Mouse (Mus musculus): ENCODE results near the gene Mroh7. TPM values are rescaled to one million over a fixed set of nuclear protein-coding genes. Genes with fewer than 3 reads are reported as not detected.
"Not testable (repeated sequence)": the region's sequence is repeated elsewhere in the genome, so short reads cannot be mapped to it uniquely, and the experiment has no call there.

The Mroh7 gene
- total RNA-seq (2021) = under 1 TPM; 0.08 to 0.64 TPM
- long read RNA-seq, experiment 1 = 0 reads
- long read RNA-seq, experiment 2 = 0 reads

DNA sequence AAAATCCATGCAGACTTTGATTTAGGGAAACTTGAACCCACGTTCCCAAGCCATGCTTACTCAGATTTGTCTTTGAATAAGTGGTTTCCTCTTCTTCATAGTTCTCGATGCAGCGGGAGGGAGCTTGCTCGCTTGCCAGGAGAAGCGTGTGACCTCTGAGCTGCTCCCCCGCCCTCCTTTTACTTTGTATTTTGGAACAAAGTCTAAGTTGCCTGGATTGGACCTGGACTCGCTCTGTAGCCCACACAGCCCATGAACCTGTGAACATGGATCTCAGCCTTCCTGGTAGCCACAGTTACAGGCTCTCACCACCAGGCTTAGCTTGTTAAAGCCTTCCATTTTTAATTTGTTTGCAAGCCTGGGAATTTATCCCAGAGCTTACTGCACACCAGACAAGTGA, at the start of gene Mroh7:
TSS of gene Mroh7 (minus strand) at position 112 of the 400 bp plus-strand sequence.
- TF ChIP-seq CTCF (IDR thresholded peaks at IDR 0.05) = no peak
- no peak for DNase-seq
- H3K27ac ChIP-seq = no peak within 1 kb of the TSS
- H3K4me3 ChIP-seq = no peak within 1 kb of the TSS
- intact Hi-C loops (cut with DNase I) = no loop called here

DNA sequence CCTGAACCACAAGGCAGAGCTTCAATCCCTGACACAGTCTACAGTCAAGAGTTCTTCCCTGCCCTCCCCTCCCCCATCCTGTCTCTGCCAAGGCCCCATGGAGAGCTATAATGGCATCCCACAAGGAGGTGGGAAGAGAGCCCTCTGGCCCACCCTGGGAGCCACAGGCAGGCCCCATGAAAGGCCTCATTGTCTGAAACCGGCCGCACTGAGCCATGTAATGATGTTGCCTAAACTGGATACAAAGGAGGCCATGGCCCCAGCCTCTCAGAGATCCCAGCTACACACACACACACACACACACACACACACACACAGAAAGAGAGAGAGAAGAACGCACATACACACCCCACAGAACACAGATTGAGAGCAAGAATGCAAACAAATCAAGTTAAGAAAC, 49.3 kb upstream of the Mroh7 start:
- Histone ChIP-seq H3K4me3 (no peak overlapping the region), H3K27ac (peak overlapping the region; percentile 89)
- TF ChIP-seq CTCF (IDR thresholded peaks at IDR 0.05) = no peak
- intact Hi-C loops (cut with DNase I) = no loop called here
- no peak for DNase-seq

DNA sequence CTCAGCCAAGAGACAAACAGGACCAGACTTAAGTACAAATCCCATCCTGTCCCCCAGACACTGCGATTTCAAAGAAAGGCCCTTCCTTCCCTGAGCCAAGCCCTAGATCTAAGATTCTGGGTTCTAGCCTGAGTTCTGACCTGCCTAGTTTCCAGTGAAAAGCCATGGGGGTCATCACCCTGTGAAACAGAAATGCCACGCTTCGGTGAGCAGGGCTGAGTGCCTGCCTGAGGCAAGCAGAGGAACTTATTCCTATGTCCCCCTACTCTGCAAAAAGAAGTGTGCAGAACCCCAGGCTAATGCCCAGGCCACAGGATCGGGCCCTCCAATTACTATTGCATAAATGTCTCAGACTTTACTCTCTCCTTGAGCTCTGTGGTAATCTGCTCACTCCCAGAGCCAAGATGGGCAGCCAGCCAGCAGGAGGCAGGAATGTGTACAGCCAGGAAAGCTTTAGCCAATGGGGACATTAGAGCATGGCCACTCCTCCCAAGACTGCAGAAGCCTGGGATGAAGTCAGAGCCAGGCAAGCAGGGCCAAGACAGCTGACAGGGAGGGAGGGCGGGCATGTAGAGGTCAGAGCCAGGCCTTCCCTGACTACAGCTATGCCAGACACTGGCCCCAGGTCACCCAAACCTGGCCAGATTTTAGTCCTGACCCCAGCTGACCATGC, 47.5 kb upstream of the Mroh7 start:
- TF ChIP-seq CTCF (IDR thresholded peaks at IDR 0.05) = no peak; the same call in 1 of the 2 replicates
- intact Hi-C loops (cut with DNase I) = no loop called here
- peak overlapping the region; percentile 2; the same call in 1 of the 2 replicates for H3K4me3 ChIP-seq
- H3K27ac ChIP-seq = peak overlapping the region; percentile 89
- DNase-seq = peak; percentile 99

DNA sequence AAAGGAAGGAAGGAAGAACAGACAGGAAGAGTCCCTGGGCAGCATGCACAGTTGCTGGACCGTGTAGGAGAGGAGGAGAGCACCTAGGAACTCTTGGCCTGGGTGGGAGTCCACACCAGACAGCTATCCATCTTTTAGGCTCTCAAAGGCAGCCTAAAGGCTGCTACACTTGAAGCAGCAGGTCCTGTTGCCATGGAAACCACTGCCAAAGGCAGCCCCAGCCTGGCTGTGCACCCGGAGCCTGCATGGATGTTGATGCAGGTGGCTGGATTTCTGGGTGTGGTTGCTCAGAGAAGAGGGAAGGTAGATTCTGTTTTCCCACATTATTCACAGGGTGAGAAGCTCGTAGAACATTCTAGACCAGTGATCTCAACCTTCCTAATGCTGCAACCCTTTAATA, 46.3 kb upstream of the Mroh7 start:
- Histone ChIP-seq H3K27ac (peak overlapping the region; percentile 50; the same call in 1 of the 2 replicates), H3K4me3 (no peak overlapping the region)
- DNase-seq = no peak
- intact Hi-C loops (cut with DNase I) = no loop called here
- TF ChIP-seq CTCF (IDR thresholded peaks at IDR 0.05) = no peak

DNA sequence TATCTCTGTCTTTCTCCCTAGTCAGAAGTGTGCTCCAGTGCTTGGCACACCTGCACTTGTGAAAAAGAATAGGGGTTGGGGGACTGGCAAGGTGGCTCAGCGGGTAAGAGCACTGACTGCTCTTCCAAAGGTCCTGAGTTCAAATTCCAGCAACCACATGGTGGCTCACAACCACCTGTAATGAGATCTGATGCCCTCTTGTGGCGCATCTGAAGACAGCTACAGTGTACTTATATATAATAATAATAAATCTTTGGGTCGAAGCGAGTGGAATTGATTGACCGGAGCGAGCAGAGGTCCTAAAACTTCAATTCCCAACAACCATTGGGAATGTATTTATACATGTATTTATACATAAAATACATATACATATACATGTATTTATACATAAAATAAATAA, 45.0 kb upstream of the Mroh7 start:
- DNase-seq; H3K27ac ChIP-seq; H3K4me3 ChIP-seq; intact Hi-C loops (cut with DNase I): not testable (repeated sequence)
- peak; percentile 37; the same call in 1 of the 2 replicates for TF ChIP-seq CTCF (IDR thresholded peaks at IDR 0.05)

DNA sequence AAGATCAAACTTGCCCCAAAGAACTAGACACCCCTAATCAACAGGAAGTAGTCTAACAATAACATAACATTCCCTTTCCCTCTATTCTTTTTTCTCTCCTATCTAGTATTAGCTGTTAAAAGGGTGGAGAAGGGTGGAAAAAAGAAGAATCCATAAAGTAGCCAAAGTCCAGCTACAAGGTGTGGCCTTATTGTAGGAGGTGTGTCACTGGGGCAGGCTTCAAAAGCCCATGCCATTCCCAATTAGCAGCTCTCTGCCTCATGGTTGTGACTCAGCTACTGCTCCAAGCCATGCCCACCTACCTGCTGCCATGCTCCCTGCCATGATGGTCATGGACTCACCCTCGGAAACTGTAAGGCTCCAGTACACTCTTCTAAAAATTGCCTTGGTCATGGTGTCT, 41.8 kb upstream of the Mroh7 start:
- TF ChIP-seq CTCF (IDR thresholded peaks at IDR 0.05) = no peak
- intact Hi-C loops (cut with DNase I) = no loop called here
- no peak overlapping the region for H3K4me3 ChIP-seq
- H3K27ac ChIP-seq = no peak overlapping the region
- DNase-seq = no peak

DNA sequence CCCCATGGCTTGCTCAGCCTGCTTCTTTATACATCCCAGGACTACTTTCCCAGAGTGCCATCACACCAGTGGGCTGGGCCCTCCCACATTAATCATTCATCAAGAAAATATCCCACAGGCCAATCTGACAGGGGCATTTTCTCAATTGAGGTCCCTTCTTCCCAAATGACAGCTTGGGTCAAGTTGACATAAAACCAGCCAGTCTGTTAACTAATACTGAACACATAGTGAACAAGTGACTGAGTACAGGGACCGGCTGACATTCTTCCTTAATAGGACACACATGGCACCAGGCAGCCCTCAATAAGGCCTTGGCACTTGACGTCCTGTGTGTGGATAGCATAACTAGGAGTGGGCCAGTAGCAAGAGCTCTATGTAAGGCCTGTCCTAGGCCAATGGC, 38.6 kb upstream of the Mroh7 start:
- Histone ChIP-seq H3K27ac (no peak overlapping the region), H3K4me3 (no peak overlapping the region)
- no peak for DNase-seq
- no peak for TF ChIP-seq CTCF (IDR thresholded peaks at IDR 0.05)
- intact Hi-C loops (cut with DNase I) = no loop called here

DNA sequence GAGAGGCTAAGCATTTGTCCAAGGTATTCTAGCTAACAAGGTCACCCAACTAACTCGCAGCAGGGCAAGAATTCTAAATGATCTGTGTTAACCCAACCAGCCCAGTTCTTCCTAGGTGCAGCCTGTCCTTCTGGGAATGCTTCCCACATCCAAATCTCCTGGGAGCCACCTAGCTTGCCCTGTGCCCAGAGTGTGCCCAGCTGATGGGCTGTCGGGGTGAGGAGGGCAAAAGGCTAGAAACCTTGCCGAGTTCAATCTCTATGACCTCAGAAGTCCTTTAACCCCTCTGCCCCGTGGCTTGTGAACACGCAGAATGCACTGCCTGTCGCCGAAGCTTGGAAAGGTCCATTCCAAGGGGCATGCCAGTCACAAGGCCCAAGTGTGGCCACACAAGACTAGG, 33.4 kb upstream of the Mroh7 start:
- intact Hi-C loops (cut with DNase I) = no loop called here
- no peak overlapping the region for H3K4me3 ChIP-seq
- DNase-seq = no peak
- no peak for TF ChIP-seq CTCF (IDR thresholded peaks at IDR 0.05)
- H3K27ac ChIP-seq = peak overlapping the region; percentile 16; the same call in 1 of the 2 replicates

DNA sequence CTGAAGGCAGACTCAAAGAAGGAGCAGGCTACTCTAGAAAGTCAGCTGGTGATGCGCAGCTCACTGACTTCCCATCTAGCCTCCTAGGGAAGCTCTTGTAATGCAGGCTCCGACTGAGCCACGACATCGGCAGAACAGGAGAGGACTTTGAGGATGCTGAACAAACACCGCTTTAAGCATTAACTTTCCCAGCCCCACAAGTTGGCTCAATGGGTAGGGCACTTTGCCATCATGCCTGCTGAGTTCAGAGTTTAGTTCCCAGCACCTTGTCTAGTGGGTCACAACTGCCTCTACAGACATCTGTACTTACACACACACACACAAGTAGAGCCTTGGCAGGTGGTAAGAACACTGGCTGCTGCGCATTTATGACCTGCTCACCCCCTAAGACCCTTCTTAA, 21.0 kb upstream of the Mroh7 start:
- no peak for TF ChIP-seq CTCF (IDR thresholded peaks at IDR 0.05)
- Histone ChIP-seq H3K27ac (no peak overlapping the region), H3K4me3 (no peak overlapping the region)
- no peak for DNase-seq
- intact Hi-C loops (cut with DNase I) = loop anchor here (5.0 kb wide), 1 partner anchor 411 kb away; no protein-coding TSS in a partner anchor

DNA sequence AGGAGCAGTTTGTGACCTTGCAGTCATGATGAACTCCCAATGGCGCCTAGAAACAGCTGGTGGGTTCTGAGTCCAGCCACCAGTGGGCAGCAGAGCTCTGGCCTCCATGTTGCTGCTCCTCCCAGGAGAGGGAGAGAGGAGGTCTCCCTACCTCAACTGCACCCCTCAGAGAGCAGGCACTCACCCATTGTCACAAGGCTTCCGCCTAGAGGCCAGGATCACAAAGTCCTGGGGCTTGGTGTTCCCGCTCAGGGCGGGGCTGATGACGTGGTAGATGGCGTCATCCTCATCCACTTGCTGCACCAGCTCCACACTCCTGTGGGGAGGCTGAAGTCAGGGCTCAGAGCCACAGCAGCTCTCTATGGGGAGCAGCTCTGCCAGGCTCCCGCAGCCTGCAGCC, 19.0 kb upstream of the Mroh7 start:
- intact Hi-C loops (cut with DNase I) = loop anchor here (5.0 kb wide), 2 partner anchors 78 to 413 kb away; no protein-coding TSS in a partner anchor
- peak; percentile 71 for DNase-seq
- TF ChIP-seq CTCF (IDR thresholded peaks at IDR 0.05) = peak; percentile 73
- H3K27ac ChIP-seq = no peak overlapping the region
- no peak overlapping the region; the same call in 1 of the 2 replicates for H3K4me3 ChIP-seq

DNA sequence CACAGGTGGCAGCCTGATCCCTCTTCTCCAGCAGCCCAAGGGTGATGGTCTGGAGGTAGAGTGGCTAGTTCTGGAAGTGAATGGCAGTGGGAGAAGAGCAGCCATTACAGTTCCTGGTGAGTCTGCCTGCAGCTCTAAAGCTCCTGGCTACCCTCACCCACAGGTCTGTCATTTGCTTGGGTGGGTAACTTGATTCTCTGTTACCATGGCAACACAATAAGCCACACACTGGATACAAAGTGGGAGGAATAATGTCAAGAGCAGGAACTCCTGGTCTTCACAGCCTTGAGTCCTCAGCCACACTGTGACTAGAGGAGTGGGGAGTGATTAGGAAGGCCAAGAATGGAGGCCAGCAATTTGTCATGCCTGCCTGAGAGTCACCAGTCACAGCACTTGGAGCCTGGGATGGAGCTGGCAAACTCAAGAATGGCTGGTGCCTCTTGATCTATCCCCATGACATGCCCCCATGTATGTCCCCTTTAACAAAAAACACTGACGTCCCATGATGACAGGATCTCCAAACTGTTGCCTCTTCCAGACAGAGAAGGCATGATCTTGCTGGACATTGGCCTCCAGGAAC, 16.4 kb upstream of the Mroh7 start:
- intact Hi-C loops (cut with DNase I) = loop anchor here (5.0 kb wide), 1 partner anchor 80 kb away; no protein-coding TSS in a partner anchor
- no peak for DNase-seq

DNA sequence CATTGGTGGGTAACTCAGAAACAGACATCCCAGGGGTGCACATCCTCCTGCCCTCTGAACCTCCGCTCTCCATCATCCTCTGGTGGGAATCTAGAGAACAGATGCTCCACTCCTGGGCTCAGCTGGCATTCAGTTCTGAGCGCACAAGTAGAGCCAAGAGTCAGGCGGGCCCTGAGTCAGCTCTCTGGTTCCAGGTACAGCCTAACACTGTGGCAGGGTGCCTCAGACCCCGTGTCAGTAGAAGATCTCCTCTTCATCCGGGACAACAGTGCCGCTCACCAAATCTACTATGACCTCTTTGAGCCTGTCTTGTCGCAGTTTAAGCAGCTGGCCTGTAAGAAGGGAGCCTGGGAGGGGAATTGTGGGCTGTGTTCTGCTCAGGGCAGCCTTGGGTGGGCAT, 15.1 kb upstream of the Mroh7 start:
- no peak overlapping the region for H3K27ac ChIP-seq
- H3K4me3 ChIP-seq = no peak overlapping the region
- intact Hi-C loops (cut with DNase I) = loop anchor here (5.0 kb wide), 1 partner anchor 81 kb away; no protein-coding TSS in a partner anchor
- peak; percentile 26 for DNase-seq
- TF ChIP-seq CTCF (IDR thresholded peaks at IDR 0.05) = no peak

More for the DNA sequence above, 16.4 kb upstream of the Mroh7 start:
- no peak for TF ChIP-seq CTCF (IDR thresholded peaks at IDR 0.05)
- no peak overlapping the region for H3K4me3 ChIP-seq
- H3K27ac ChIP-seq = no peak overlapping the region

DNA sequence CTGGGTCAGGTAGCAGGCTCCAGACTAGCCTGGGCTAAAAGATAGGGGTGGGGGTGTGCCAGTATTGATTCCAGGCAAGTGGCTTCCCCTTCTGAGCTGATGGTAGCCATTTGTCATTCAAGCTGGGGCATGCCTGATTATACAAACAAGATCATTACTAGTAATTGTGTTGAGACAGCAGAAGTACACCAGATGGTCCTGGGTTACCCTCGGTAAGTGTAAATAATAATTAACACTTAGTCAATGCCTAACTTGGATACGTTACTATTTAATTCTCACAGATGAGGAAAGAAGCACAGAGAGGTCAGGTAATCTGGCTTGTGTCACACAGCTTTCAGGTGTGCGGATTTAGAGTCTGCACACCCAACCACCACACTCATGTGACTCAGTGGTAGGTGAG, 7.2 kb upstream of the Mroh7 start:
- no peak for DNase-seq
- intact Hi-C loops (cut with DNase I) = no loop called here
- TF ChIP-seq CTCF (IDR thresholded peaks at IDR 0.05) = no peak
- Histone ChIP-seq H3K27ac (no peak overlapping the region), H3K4me3 (no peak overlapping the region)

DNA sequence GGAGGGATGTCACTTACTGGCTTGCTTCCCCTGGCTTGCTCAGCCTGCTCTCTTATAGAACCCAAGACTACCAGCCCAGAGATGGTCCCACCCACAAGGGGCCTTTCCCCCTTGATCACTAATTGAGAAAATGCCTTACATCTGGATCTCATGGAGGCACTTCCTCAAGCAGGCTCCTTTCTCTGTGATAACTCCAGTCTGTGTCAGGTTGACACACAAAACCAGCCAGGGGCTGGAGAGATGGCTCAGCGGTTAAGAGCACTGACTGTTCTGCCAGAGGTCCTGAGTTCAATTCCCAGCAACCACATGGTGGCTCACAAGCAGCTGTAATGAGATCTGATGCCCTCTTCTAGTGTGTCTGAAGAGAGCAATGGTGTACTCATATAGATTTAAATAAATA, 6.2 kb upstream of the Mroh7 start:
- H3K27ac ChIP-seq; DNase-seq; H3K4me3 ChIP-seq; intact Hi-C loops (cut with DNase I): not testable (repeated sequence)

All from gastrocnemius, adult 2 months (tissue).